Mouse (Mus musculus): ENCODE measurements around the gene Atoh8. TPM values are rescaled to one million over a fixed set of nuclear protein-coding genes. Genes with fewer than 3 reads are reported as not detected.
A peak's percentile ranks its signal among the peaks of the same experiment; 100 is the strongest.

Atoh8 gene
- polyA plus RNA-seq, 1 experiment from 2014 or later, result 18.9 TPM

DNA sequence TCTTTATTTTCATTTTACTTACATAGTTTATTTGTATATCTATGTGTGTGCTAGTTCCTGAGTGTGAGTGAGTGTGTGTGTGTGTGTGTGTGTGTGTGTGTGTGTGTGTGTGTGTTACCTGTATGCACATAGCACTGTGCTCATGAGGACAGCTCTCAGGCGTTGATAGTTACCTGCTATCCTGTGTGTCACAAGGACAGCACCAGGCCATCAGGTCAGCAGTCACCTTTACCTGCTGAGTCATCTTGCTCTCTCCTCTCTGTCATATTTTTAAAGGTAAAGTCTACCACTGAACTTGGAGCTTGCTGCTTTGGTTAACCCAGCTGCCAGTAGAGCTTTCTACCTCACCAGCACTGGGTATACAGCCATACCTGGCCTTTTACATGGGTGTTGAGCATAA, 17.1 kb upstream of the Atoh8 start:
- no peak overlapping the region for H3K4me3 ChIP-seq (replicated peaks)
- no peak for ATAC-seq (replicated peaks; ENCODE audit: low FRiP score)
- H3K27ac ChIP-seq, result no peak overlapping the region
- peaks cover 13% of the 10 kb centered on the region for H3K4me1 ChIP-seq
- no peaks in the 10 kb centered on the region for H3K36me3 ChIP-seq
- no peak overlapping the region for H3K9ac ChIP-seq
- H3K9me3 ChIP-seq (replicated peaks), result no peaks in the 10 kb centered on the region
- no peak overlapping the region for H3K4me2 ChIP-seq
- no peaks in the 10 kb centered on the region for H3K27me3 ChIP-seq
- WGBS, result 94% methylated on average over 1 of the region's 1 CpGs

GRCm38 (mm10) chr6:72249981-72250380, 14.6 kb upstream of the Atoh8 start:
- no peak for ATAC-seq (replicated peaks; ENCODE audit: low FRiP score)
- Histone ChIP-seq H3K9ac (no peak overlapping the region), H3K9me3 (replicated peaks) (no peaks in the 10 kb centered on the region), H3K4me1 (peaks cover 19% of the 10 kb centered on the region), H3K36me3 (no peaks in the 10 kb centered on the region), H3K27ac (no peak overlapping the region), H3K27me3 (no peaks in the 10 kb centered on the region), H3K4me3 (replicated peaks) (no peak overlapping the region), H3K4me2 (no peak overlapping the region)
- 81% methylated on average over 4 of the region's 4 CpGs for WGBS

DNA sequence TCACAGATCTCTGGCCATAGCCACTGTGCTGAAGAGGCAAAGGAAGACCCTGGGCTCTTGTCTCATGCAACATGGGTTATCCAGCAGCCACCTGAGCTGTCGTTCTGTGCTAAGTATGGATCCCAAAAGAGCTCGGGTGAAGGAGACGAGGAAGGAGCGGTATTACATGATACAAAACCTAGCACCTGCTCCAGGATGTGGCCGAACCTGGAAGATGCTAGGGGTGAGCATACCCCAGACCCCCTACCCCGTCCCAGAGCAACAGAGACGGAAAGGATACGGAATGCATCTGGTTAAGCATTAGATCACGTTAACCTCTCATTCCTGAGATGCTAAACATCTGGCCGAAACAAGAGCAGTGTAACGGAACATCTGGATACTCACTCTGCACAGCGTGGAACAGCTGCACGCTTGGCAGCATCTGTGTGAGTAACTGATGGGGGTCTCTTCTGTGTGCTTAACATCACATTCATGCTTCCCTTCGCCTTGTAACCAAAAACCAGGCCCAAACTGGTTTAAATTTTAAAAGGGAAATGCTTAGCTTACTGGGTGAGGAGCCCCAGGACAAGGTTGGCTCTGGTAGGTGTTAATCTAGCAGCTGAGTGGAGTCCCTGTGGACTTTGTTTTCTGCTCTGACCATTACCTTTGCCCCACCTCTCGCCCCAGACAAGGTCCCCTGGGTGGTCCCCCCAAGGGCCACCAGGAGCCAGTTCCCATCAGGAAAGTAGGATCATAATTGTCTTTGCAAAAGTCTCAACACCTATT, 13.0 kb upstream of the Atoh8 start:
- H3K27ac ChIP-seq, result no peak overlapping the region
- no peaks in the 10 kb centered on the region for H3K27me3 ChIP-seq
- H3K4me2 ChIP-seq, result no peak overlapping the region
- no peak overlapping the region for H3K4me3 ChIP-seq (replicated peaks)
- peak; percentile 48; the same call in 1 of the 2 replicates for ATAC-seq (replicated peaks; ENCODE audit: low FRiP score)
- no peaks in the 10 kb centered on the region for H3K36me3 ChIP-seq
- H3K9ac ChIP-seq, result no peak overlapping the region
- 37% methylated on average over 15 of the region's 15 CpGs for WGBS
- H3K4me1 ChIP-seq, result peaks cover 36% of the 10 kb centered on the region
- no peaks in the 10 kb centered on the region for H3K9me3 ChIP-seq (replicated peaks)

- Histone ChIP-seq H3K36me3 (no peaks in the 10 kb centered on the region), H3K4me2 (no peak overlapping the region), H3K4me3 (replicated peaks) (no peak overlapping the region), H3K9me3 (replicated peaks) (no peaks in the 10 kb centered on the region), H3K27me3 (0 out of 2 replicates have a peak, but pooled peaks cover 8% of the 10 kb centered on the region), H3K27ac (no peak overlapping the region), H3K9ac (no peak overlapping the region), H3K4me1 (peaks cover 56% of the 10 kb centered on the region)
- no peak for ATAC-seq (replicated peaks; ENCODE audit: low FRiP score)
- 75% methylated on average over 6 of the region's 6 CpGs for WGBS
Measured at GRCm38 (mm10) chr6:72246303-72246702, 10.9 kb upstream of the Atoh8 start.

DNA sequence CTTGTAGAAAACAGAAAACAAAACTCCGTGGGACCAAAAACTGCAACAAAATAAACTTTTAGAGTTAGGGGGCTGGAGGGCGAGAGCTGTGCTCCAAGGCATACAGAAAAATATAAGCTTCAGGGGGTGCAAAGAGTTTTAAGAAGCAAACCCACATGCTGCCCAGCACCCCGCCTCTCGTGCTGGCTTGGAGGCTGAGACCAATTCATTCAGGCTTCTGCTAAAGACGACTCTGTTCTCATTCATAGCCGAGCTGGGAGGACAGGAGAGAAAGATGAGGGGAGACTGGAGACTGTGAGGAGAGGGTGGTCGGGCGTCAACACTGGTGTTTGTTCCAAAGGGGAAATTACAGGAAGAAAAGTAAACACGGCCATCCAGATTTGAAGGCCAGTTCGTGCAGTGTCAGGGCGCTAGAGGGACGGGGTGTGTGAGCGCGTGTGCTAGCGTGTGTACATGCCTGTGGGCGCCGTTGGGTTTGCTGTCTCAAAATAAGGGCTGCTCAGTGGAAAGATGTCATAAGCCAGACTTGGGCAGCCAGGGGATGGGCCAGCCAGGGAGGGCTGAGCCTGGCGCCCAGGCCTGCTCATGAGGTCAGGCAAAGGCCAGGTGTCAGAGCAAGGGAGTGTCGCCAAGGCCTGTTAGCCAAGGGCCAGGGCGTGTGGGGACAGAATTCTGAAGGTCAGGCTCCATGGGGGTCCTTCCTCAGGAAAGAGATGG, 9.3 kb upstream of the Atoh8 start:
- peak overlapping the region; percentile 89 for H3K27ac ChIP-seq
- H3K4me1 ChIP-seq, result peaks cover 59% of the 10 kb centered on the region
- WGBS, result 57% methylated on average over 20 of the region's 20 CpGs
- H3K9me3 ChIP-seq (replicated peaks), result no peaks in the 10 kb centered on the region
- H3K4me2 ChIP-seq, result peak overlapping the region; percentile 1; the same call in 1 of the 2 replicates
- H3K27me3 ChIP-seq, result peaks cover 13% of the 10 kb centered on the region; the same call in 1 of the 2 replicates
- H3K4me3 ChIP-seq (replicated peaks), result no peak overlapping the region
- no peak overlapping the region for H3K9ac ChIP-seq
- H3K36me3 ChIP-seq, result no peaks in the 10 kb centered on the region
- ATAC-seq (replicated peaks; ENCODE audit: low FRiP score), result peak; percentile 34; the same call in 1 of the 2 replicates

DNA sequence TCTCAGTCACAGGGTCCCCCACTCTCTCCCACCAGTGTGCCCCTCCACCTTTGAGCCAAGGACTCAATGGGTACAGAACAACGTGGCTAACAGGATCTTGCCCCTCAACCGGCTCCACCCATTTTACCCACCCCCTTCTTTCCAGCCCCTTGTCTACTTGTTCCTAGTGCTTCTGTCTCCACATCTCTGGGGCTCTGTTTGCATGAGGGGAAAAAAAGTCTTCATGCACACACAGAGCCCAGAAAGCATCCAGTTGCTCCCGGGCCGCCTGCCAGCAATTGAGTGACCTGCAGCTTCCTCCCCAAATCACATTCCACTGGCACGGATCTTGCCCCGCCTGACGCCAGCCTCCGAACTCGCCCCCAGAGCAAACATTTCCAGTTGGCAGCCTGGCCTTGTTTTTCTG, 8.8 kb upstream of the Atoh8 start:
- no peak overlapping the region for H3K4me3 ChIP-seq (replicated peaks)
- H3K4me1 ChIP-seq, result peaks cover 59% of the 10 kb centered on the region
- peak overlapping the region; percentile 89 for H3K27ac ChIP-seq
- no peak overlapping the region for H3K9ac ChIP-seq
- 0 out of 2 replicates have a peak, but pooled peaks have one; percentile 7 for ATAC-seq (replicated peaks; ENCODE audit: low FRiP score)
- no peaks in the 10 kb centered on the region for H3K9me3 ChIP-seq (replicated peaks)
- peak overlapping the region; percentile 1; the same call in 1 of the 2 replicates for H3K4me2 ChIP-seq
- H3K36me3 ChIP-seq, result no peaks in the 10 kb centered on the region
- 9% methylated on average over 9 of the region's 9 CpGs for WGBS
- H3K27me3 ChIP-seq, result peaks cover 15% of the 10 kb centered on the region; the same call in 1 of the 2 replicates

DNA sequence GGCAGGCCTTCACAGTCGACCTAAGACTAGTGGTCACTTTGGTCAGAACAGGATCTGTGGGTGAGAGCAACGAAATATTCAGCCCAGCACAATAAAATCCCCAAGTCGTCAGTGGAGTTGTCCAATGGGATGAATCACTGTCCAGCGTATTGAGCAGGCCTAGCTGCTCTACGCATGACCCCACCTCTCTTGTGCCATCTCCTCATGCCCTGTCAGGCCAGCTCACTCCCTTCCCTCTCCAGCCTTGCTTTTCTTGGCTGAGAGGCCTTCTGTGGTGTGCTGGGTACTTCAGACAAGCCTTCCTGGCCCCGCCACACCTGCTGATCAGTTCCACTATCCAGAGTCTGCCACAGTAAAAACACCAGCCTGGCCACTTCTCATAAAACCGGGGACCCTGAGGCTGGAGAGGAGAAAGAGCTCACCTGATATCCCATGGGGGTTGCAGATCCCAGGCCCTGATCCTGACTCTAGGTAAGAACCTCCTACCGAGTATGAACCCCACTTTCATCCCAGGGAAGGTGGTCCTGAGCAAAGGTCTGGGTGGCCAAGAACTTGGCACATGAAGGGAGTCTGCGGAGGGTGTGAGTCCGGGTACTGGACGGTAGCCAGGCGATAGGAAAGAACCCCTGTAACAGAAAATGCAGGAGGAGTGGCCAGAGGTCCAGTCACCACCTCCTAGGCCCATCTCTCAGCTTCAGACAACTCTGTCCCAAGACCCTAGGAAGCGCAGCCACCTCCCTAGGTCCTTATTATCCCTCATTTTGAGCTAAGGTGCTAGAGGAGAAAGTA, 7.3 kb upstream of the Atoh8 start:
- peaks cover 18% of the 10 kb centered on the region; the same call in 1 of the 2 replicates for H3K27me3 ChIP-seq
- no peak for ATAC-seq (replicated peaks; ENCODE audit: low FRiP score)
- H3K36me3 ChIP-seq, result no peaks in the 10 kb centered on the region
- H3K27ac ChIP-seq, result no peak overlapping the region
- H3K4me2 ChIP-seq, result no peak overlapping the region
- H3K9me3 ChIP-seq (replicated peaks), result no peaks in the 10 kb centered on the region
- peaks cover 47% of the 10 kb centered on the region for H3K4me1 ChIP-seq
- no peak overlapping the region for H3K4me3 ChIP-seq (replicated peaks)
- H3K9ac ChIP-seq, result no peak overlapping the region
- WGBS, result 79% methylated on average over 13 of the region's 13 CpGs

DNA sequence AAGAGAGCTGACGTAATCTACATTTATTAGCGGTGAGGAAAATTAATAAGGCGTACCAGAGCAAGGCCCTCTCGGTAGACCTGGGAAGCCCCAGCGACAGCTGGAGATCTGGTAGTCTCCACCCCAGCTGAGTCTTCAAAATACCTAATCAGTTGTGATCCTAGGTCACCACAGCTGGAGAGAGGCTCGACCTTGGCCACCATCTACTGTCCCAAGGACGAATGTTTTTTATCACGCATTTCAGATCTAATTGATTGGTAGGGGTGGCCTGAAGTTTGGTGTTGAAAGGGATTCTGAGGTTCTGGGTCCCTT, 6.4 kb upstream of the Atoh8 start:
- Histone ChIP-seq H3K27me3 (peaks cover 19% of the 10 kb centered on the region), H3K9me3 (replicated peaks) (no peaks in the 10 kb centered on the region), H3K9ac (no peak overlapping the region), H3K27ac (no peak overlapping the region), H3K36me3 (no peaks in the 10 kb centered on the region), H3K4me1 (peaks cover 49% of the 10 kb centered on the region), H3K4me3 (replicated peaks) (no peak overlapping the region), H3K4me2 (no peak overlapping the region)
- WGBS, result 35% methylated on average over 8 of the region's 8 CpGs
- no peak for ATAC-seq (replicated peaks; ENCODE audit: low FRiP score)

DNA sequence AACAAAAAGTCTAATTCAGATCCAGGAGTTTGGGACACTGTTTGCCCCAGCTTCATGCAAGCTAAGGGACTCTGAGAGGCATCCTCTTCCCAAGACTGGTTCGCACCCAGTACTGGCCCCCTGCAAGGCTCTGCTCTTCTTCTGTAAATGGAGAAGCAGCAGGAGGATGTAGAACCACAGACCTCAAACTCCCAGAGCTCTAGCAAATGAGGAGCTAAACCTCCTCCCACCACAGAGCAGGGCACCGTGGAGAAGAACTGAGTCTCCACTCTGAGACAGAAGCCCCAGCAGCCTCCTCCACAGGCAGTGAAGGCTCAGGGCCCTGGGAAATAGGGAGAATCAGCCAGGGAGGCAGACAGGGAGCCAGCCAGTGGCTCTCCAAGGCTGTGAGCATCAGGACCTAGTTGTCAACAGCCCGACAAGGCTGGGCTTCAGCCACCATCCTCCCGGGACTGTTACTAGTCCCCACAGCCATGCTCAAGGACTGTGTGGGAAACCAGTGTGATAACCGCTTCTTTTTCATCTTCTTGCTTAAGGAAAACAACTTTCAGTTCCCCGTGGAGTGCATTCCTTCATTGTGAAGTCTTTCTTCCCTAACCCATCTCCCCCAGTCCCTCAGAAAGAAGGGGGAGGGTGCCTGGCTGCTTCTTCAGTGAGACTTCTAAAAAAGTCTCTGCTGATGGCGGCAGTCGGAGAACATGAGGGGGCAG, 5.9 kb upstream of the Atoh8 start:
- Histone ChIP-seq H3K9me3 (replicated peaks) (no peaks in the 10 kb centered on the region), H3K4me3 (replicated peaks) (no peak overlapping the region), H3K36me3 (no peaks in the 10 kb centered on the region), H3K4me1 (peaks cover 54% of the 10 kb centered on the region), H3K27ac (no peak overlapping the region), H3K4me2 (no peak overlapping the region), H3K27me3 (peaks cover 24% of the 10 kb centered on the region), H3K9ac (no peak overlapping the region)
- 18% methylated on average over 8 of the region's 8 CpGs for WGBS
- no peak for ATAC-seq (replicated peaks; ENCODE audit: low FRiP score)

DNA sequence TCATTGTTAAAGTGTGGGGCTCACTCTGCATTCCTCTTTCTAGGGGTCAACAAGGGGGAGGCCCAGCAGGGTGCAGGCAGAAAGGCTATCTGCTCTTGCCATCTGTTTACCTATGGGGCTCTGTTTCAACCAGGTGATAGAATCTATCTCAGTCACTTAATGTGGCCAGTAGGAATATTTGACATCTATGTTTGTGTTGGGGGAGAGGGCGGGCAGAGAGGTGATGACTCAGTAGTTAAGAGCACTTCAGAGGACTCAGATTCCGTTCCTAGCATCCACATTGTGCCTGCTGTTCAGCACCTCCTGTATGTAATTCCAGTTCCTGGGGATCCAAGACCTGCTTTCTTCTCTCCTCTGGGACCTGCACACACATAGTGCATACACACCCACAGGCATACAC, 4.7 kb upstream of the Atoh8 start:
- Histone ChIP-seq H3K9me3 (replicated peaks) (no peaks in the 10 kb centered on the region), H3K4me3 (replicated peaks) (no peak overlapping the region), H3K9ac (no peak overlapping the region), H3K27me3 (peaks cover 36% of the 10 kb centered on the region), H3K4me1 (peaks cover 59% of the 10 kb centered on the region), H3K27ac (no peak overlapping the region), H3K4me2 (no peak overlapping the region), H3K36me3 (no peaks in the 10 kb centered on the region)
- 53% methylated on average over 2 of the region's 2 CpGs for WGBS
- ATAC-seq (replicated peaks; ENCODE audit: low FRiP score), result no peak

DNA sequence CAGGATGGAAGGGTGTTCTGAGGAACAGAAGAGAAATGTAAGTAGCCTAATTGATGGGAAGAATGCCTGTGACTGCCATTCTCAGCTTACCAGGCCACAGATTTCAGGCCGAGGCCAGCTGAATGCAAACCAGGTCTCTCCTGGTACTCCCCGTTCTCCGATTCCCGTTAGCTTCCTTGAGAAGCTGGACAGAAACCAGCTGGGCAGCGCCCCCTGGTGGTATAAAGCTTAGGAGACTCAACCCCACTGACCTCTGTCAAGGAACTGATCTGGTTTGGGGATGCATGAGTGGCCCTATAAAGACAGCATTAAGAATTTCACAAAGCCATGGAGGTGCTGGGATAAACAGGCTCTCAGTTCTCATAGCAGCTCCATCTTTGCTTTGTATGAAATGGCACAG, 1.7 kb upstream of the Atoh8 start:
- H3K27me3 ChIP-seq, result peaks cover 46% of the 10 kb centered on the region
- no peak overlapping the region for H3K9ac ChIP-seq
- no peak overlapping the region for H3K4me3 ChIP-seq (replicated peaks)
- peaks cover 56% of the 10 kb centered on the region for H3K4me1 ChIP-seq
- no peak overlapping the region for H3K4me2 ChIP-seq
- no peaks in the 10 kb centered on the region for H3K36me3 ChIP-seq
- ATAC-seq (replicated peaks; ENCODE audit: low FRiP score), result no peak
- WGBS, result 6% methylated on average over 5 of the region's 5 CpGs
- no peak overlapping the region for H3K27ac ChIP-seq
- no peaks in the 10 kb centered on the region for H3K9me3 ChIP-seq (replicated peaks)
